Mouse (Mus musculus) midbrain, embryonic 14.5 days (tissue): ENCODE measurements around the gene Ndufs2. TPM values are rescaled to one million over a fixed set of nuclear protein-coding genes. Genes with fewer than 3 reads are reported as not detected.
A peak's percentile ranks its signal among the peaks of the same experiment; 100 is the strongest.

Experiments
- ATAC-seq: fragments of 200-750 bp; cut with Nextera tagmentation; 2 replicates; pipeline ENCODE4 v1.8.0; 2017; ENCODE audit warnings: moderate number of reproducible peaks, moderate library complexity; ENCODE audit not compliant: low FRiP score, low TSS enrichment
- DNase-seq: peaks from one replicate; pipeline ENCODE4 v3.0.0-alpha.2; 2015
- H3K27ac ChIP-seq: fragments of 300-500 bp; sonication (generic); replicated peaks from 2 replicates; pipeline ENCODE4 v1.5.1; 2014; ENCODE audit warnings: mild to moderate bottlenecking, low read depth, low read length, moderate library complexity
- H3K27me3 ChIP-seq: fragments of 300-500 bp; sonication (generic); 2 replicates; pipeline ENCODE4 v1.6.1; 2014; ENCODE audit warnings: low read length, control low read depth, mixed read lengths; ENCODE audit not compliant: control insufficient read depth, insufficient read depth
- H3K36me3 ChIP-seq: fragments of 300-500 bp; sonication (generic); 2 replicates; pipeline ENCODE4 v1.6.1; 2014; ENCODE audit warnings: low read length, control low read depth; ENCODE audit not compliant: control insufficient read depth, insufficient read depth
- H3K4me1 ChIP-seq: fragments of 300-500 bp; sonication (generic); 2 replicates; pipeline ENCODE4 v1.6.1; 2014; ENCODE audit warnings: mild to moderate bottlenecking, antibody characterized with exemption, low read length, control low read depth; ENCODE audit not compliant: control insufficient read depth, insufficient read depth
- H3K4me2 ChIP-seq: fragments of 300-500 bp; sonication (generic); 2 replicates; pipeline ENCODE4 v1.6.1; 2014; ENCODE audit warnings: mild to moderate bottlenecking, low read length, moderate library complexity
- H3K4me3 ChIP-seq: fragments of 300-500 bp; sonication (generic); replicated peaks from 2 replicates; pipeline ENCODE4 v1.5.1; 2014; ENCODE audit warnings: low read depth, low read length
- H3K9ac ChIP-seq: fragments of 300-500 bp; sonication (generic); replicated peaks from 2 replicates; pipeline ENCODE4 v1.6.1; 2014; ENCODE audit warnings: mild to moderate bottlenecking, low read length, moderate library complexity
- H3K9me3 ChIP-seq: fragments of 300-500 bp; sonication (generic); 2 replicates; pipeline ENCODE4 v1.6.1; 2016; ENCODE audit warnings: low read length, control low read depth, mixed read lengths; ENCODE audit not compliant: control insufficient read depth
- WGBS: fragments of 180-500 bp; shearing (Covaris S2); extraction: QIAGEN DNeasy Blood & Tissue Kit; methylation state at CpG from one replicate; pipeline ENCODE4 v1.1.7; 2014; 5-methylcytosine and 5-hydroxymethylcytosine counted together
- polyA plus RNA-seq: library from polyadenylated mRNA; unstranded; fragments of >200 nt; fragmentation: Nextera tagmentation; extraction: Ambion mirVana; gene quantifications from 2 replicates; pipeline ENCODE4 v1.2.1, GENCODE M21; 2014

The Ndufs2 gene
- polyA plus RNA-seq, 1 experiment from 2014 or later: 220 TPM

DNA sequence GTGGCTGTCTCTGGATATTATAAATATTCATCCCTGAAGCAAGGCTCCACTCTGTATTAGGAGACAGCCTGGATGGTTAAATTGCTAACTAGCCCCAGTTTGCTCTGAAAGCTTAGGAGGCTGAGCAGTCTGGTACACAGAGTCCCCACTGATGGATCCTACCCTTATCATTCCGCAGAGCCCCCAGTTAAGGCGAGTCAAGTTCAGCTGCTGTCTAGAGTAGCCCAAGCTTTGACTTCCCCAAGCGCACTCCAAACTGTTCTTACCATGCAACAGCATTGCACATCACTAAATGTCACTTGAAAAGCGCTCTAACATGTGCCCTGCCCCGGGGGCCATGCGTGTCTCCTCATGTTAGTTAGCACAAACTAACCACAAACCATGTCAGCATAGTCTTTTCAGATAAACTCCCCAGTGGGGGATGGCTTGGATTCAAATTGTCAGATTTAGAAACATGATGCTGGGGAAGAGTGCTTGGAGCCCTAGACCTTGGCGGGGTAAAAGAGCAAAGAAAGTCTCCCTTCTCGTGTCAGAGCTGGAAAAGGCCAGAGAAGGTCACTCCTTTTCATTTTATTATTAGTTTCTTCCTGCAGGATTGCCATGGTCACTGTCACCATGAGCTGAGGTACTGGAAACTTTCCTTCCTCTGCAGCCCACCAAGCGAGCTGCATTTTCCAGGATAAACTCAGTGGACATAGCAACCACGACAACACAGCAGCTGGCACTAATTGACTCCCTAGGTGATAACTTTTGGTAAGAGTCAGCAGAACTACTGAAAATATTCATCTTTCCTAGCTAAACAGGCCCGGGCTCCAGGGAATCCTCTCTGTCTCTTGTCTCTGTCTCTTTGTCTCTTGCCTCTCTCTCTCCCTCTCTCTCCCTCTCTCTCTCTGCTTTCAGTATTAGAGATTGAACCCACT, 57.0 kb downstream of the Ndufs2 start:
- no peak overlapping the region for H3K27ac ChIP-seq
- H3K9ac ChIP-seq: no peak overlapping the region
- 24% methylated on average over 11 of the region's 11 CpGs for WGBS
- H3K9me3 ChIP-seq: no peaks in the 10 kb centered on the region
- peak overlapping the region; percentile 97 for H3K4me2 ChIP-seq
- ATAC-seq (no peak), DNase-seq (peak; percentile 36)
- H3K4me3 ChIP-seq: peak overlapping the region; percentile 27
- H3K4me1 ChIP-seq: peaks cover 40% of the 10 kb centered on the region
- H3K36me3 ChIP-seq: no peaks in the 10 kb centered on the region
- peaks cover 17% of the 10 kb centered on the region for H3K27me3 ChIP-seq

DNA sequence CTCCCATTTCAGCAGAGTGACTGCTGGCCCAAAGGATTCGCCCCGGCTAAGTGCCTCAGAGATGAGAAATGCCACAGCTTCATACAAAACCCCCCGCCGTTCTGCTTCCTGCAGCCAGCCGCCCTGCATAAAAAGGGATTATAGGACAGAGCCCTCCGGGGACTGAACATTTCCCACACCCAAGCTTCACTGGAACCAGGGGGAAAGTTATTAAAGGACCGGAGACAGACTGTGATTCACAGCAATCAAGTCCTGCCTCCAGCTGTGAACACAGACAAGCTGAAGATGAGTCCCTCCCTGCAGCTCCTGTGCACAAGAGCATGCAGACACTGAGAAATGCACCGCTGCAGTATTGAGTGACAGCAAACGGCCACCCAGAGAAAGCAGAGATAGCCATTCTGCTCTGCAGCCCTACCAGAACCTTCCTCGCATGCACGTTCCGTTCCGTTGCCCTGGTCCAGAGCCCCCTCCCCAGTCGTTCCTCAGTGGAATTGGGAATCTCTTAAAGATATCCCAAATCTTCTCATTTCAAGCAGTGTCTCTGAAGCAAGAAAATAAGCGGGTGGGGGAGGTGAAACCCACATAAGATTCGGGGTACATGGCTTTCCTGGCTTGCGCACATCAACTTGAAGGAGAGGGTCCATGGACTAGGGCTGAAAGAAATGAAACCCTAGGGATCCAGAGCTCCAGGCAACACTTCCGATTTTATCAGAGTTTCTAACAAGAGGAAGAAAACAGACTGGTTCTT, 57.9 kb downstream of the Ndufs2 start:
- DNase-seq (peak; percentile 83), ATAC-seq (peak; percentile 49; the same call in 1 of the 2 replicates)
- H3K4me3 ChIP-seq: peak overlapping the region; percentile 27
- peaks cover 17% of the 10 kb centered on the region for H3K27me3 ChIP-seq
- peak overlapping the region; percentile 97 for H3K4me2 ChIP-seq
- WGBS: under 1% methylated on average over 18 of the region's 18 CpGs
- no peaks in the 10 kb centered on the region for H3K36me3 ChIP-seq
- no peaks in the 10 kb centered on the region for H3K9me3 ChIP-seq
- peaks cover 46% of the 10 kb centered on the region for H3K4me1 ChIP-seq
- H3K9ac ChIP-seq: peak overlapping the region; percentile 3
- peak overlapping the region; percentile 62 for H3K27ac ChIP-seq

DNA sequence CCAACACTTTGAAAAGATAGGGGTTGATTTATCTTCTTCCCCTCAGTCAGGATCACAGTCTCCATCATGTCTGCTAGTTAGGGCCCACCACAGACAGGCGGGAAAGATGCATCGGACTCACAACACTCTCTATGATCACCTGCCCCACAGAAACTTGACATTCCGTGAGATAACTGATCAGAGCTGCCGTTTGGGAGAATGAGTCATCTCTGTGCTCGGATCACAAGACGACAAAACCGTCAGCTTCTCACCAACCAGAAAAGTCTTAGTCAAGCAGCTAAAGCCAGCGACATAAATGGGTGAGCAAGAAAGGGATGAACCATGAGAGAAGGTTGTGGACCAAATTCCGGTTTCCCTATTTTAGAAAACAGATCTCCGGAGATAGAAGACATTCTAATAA, 58.9 kb downstream of the Ndufs2 start:
- Histone ChIP-seq H3K4me2 (peak overlapping the region; percentile 97; the same call in 1 of the 2 replicates), H3K4me1 (peaks cover 46% of the 10 kb centered on the region), H3K36me3 (no peaks in the 10 kb centered on the region), H3K27ac (no peak overlapping the region), H3K4me3 (no peak overlapping the region), H3K9me3 (no peaks in the 10 kb centered on the region), H3K9ac (no peak overlapping the region), H3K27me3 (peaks cover 16% of the 10 kb centered on the region)
- 37% methylated on average over 10 of the region's 10 CpGs for WGBS
- no peak for ATAC-seq
- peak; percentile 3 for DNase-seq

DNA sequence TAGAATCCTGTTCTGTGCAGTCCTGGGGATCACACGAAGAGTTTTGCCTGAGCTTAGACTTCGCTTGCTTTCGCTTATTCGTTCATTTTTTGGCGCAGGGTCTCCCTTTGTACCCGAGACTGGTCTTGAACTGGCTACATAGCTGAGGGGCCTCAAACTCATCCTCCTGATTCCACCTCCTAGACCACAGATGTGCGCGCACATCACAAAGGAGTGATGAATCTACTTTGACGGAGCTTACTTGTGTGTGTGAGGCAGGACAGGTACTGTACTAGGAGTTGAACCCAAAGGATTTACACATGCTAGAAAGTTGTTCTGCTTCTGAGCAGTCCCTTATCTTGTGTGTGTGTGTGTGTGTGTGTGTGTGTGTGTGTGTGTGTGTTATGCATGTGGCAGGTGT, 60.4 kb downstream of the Ndufs2 start:
- ATAC-seq (no peak), DNase-seq (no peak)
- Histone ChIP-seq H3K9me3 (no peaks in the 10 kb centered on the region), H3K4me1 (peaks cover 41% of the 10 kb centered on the region), H3K4me2 (no peak overlapping the region), H3K27ac (no peak overlapping the region), H3K4me3 (no peak overlapping the region), H3K36me3 (no peaks in the 10 kb centered on the region), H3K27me3 (peaks cover 7% of the 10 kb centered on the region), H3K9ac (no peak overlapping the region)
- 94% methylated on average over 9 of the region's 9 CpGs for WGBS

DNA sequence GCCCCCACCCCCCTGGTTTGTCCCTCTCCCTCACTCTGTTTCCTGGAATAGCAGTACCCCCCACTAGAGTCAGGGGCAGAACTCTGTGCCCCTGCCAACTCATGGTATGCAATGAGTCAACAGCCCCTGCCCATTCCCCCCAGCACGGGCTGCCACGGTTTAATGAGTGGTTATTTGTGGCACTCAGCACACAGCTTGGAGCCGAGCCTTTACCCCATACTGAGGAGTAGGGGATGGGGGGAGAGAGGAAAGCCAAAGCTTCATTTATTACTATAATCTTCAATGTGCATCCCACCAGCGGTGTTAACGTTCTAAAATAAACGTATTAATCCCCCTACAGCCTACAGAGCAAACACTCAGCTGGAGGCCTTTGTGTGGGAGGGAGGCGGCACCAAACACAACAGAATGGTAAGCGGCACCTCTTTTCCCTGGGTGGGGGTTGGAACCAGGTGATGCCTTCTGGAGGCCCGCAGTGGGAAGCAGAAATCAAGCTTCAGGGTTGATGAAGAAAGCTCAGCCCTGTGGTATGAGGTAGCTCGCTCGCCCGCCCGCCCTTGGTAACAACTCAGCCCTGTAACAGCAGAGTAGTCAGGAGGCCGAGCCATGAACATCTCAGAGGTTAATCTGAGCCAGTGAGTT, 61.6 kb downstream of the Ndufs2 start:
- Histone ChIP-seq H3K27me3 (no peaks in the 10 kb centered on the region; the same call in none of the 2 replicates), H3K4me2 (peak overlapping the region; percentile 5; the same call in 1 of the 2 replicates), H3K36me3 (no peaks in the 10 kb centered on the region), H3K4me3 (no peak overlapping the region), H3K9ac (no peak overlapping the region), H3K9me3 (no peaks in the 10 kb centered on the region), H3K27ac (peak overlapping the region; percentile 46; the same call in 1 of the 2 replicates), H3K4me1 (peaks cover 33% of the 10 kb centered on the region)
- peak; percentile 25 for DNase-seq
- no peak for ATAC-seq
- WGBS: 28% methylated on average over 14 of the region's 14 CpGs

DNA sequence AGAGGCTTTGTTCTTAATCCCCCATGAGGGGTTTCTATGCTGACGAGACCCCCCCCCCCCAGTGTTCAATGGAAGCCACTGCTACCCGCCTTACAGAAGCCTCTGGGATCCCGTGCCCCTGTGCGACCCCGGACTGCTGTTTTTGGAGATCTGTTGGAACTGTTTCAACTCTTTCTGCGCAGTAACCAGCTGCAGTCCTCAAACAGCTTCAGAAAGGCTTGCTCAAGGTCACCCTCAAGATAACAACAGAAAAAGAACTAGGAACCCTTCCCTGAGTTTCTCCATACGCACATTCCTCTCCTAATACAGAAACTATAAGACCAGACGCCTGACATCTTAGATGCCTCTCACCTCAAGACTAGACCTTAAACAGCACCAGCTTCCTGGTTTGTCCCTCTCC, 62.1 kb downstream of the Ndufs2 start:
- no peaks in the 10 kb centered on the region for H3K36me3 ChIP-seq
- no peak overlapping the region for H3K4me2 ChIP-seq
- no peaks in the 10 kb centered on the region; the same call in none of the 2 replicates for H3K27me3 ChIP-seq
- H3K4me1 ChIP-seq: peaks cover 27% of the 10 kb centered on the region
- WGBS: 5% methylated on average over 8 of the region's 8 CpGs
- H3K4me3 ChIP-seq: no peak overlapping the region
- ATAC-seq (no peak), DNase-seq (peak; percentile 37)
- H3K9ac ChIP-seq: no peak overlapping the region
- 0 out of 2 replicates have a peak overlapping the region, but pooled peaks have one; percentile 46 for H3K27ac ChIP-seq
- no peaks in the 10 kb centered on the region for H3K9me3 ChIP-seq

DNA sequence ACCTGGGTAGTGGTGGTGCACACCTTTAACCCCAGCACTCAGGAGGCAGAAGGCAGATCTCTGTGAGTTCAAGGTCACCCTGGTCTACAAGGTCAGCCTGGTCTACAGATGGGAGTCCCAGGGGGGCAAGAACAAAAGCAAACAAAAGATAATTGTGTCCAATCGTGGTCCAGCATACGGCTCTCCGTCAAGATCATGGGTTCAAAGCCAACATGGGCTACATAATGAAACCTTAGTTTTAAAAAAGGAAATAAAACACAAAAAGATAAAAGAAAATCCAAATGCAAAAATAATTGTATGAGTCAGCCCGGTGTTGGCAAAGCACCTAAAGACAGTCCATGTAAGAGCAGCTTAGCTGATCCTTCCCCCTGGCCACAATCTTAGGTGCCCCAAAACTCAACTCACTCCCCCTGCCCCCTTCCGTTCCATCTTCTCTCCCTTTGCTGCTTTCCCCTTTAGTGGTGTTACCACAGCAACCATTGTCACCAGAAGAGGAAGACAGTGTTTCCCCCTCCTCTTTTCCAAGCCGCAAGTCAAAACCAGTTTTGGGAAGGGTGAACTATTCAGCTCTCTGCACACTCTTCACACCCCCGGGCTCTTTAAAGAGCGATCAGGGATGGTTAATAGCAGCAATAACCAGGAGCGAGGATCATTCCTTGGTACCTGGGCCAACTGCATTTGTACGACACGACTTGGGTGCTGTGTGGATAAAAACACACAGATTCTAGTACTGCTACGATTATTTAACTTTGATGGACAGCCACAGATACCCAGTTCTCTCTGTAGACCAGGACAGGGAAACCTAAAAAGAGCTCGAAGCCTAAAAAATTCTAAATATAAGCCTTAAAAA, 63.1 kb downstream of the Ndufs2 start:
- Histone ChIP-seq H3K4me2 (no peak overlapping the region), H3K4me1 (peaks cover 18% of the 10 kb centered on the region), H3K27ac (no peak overlapping the region), H3K9me3 (no peaks in the 10 kb centered on the region), H3K4me3 (no peak overlapping the region), H3K9ac (no peak overlapping the region), H3K27me3 (no peaks in the 10 kb centered on the region; the same call in 1 of the 2 replicates), H3K36me3 (no peaks in the 10 kb centered on the region)
- ATAC-seq (no peak), DNase-seq (peak; percentile 38)
- 12% methylated on average over 13 of the region's 13 CpGs for WGBS

DNA sequence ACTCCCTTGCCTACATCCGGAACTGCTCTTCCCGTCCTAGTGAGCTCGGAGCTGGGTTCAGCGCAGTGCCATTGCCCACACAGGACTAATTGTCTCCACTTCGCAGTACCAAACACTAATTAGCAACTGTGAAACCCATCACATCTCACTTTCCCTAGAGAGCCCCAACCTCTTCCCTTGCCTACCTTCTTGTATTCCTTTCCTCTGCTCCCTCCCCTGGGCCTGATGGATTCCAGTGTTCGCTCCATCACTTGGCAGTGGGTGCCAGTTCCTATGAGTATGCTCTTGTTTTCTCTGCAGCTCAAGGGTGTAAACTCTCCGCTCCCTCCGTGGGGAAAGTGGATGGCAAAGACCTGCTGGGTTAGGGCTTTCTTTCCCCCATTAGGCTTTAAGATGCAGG, 65.5 kb downstream of the Ndufs2 start:
- Histone ChIP-seq H3K9ac (no peak overlapping the region), H3K27me3 (no peaks in the 10 kb centered on the region), H3K4me1 (peaks cover 9% of the 10 kb centered on the region; the same call in 1 of the 2 replicates), H3K4me3 (no peak overlapping the region), H3K27ac (no peak overlapping the region), H3K36me3 (no peaks in the 10 kb centered on the region), H3K9me3 (no peaks in the 10 kb centered on the region), H3K4me2 (no peak overlapping the region)
- ATAC-seq (no peak), DNase-seq (no peak)
- 81% methylated on average over 8 of the region's 8 CpGs for WGBS
